Mouse (Mus musculus): ENCODE results near the gene Eif5. TPM values are rescaled to one million over a fixed set of nuclear protein-coding genes. Genes with fewer than 3 reads are reported as not detected.

Eif5 gene
- polyA plus RNA-seq, 1 experiment: 55.8 TPM

- no peaks in the 10 kb centered on the region for H3K36me3 ChIP-seq (ENCODE audit: control insufficient read depth, insufficient read depth, low read length)
- H3K4me1 ChIP-seq (ENCODE audit: control insufficient read depth, insufficient read depth, insufficient read length, low read length): no peaks in the 10 kb centered on the region; the same call in 1 of the 2 replicates
- WGBS: 62% methylated on average over 5 of the region's 5 CpGs
- TF ChIP-seq POLR2A (IDR thresholded peaks at IDR 0.05; ENCODE audit: low read depth, low read length) (no peak), CTCF (IDR thresholded peaks at IDR 0.05; ENCODE audit: extremely low read depth, insufficient read length, insufficient replicate concordance, low read depth, low read length) (no peak)
- H3K27ac ChIP-seq (ENCODE audit: insufficient read depth, low read depth, low read length): no peak overlapping the region
- H3K27me3 ChIP-seq (ENCODE audit: control insufficient read depth, insufficient read depth, low read length): no peaks in the 10 kb centered on the region
- H3K4me3 ChIP-seq (ENCODE audit: low read depth, low read length): peak overlapping the region; percentile 46; the same call in 1 of the 2 replicates
Observed at GRCm38 (mm10) chr12:111560286-111560685, 22.5 kb downstream of the Eif5 start.

- no peaks in the 10 kb centered on the region; the same call in 1 of the 2 replicates for H3K4me1 ChIP-seq (ENCODE audit: control insufficient read depth, insufficient read depth, insufficient read length, low read length)
- no peak for TF ChIP-seq CTCF (IDR thresholded peaks at IDR 0.05; ENCODE audit: extremely low read depth, insufficient read length, insufficient replicate concordance, low read depth, low read length)
- no peak for TF ChIP-seq POLR2A (IDR thresholded peaks at IDR 0.05; ENCODE audit: low read depth, low read length)
- no peaks in the 10 kb centered on the region for H3K27me3 ChIP-seq (ENCODE audit: control insufficient read depth, insufficient read depth, low read length)
- 49% methylated on average over 4 of the region's 4 CpGs for WGBS
- H3K27ac ChIP-seq (ENCODE audit: insufficient read depth, low read depth, low read length): no peak overlapping the region
- no peak overlapping the region for H3K4me3 ChIP-seq (ENCODE audit: low read depth, low read length)
- no peaks in the 10 kb centered on the region for H3K36me3 ChIP-seq (ENCODE audit: control insufficient read depth, insufficient read depth, low read length)
Observed at GRCm38 (mm10) chr12:111562276-111562814, 24.5 kb downstream of the Eif5 start.

- no peak overlapping the region for H3K27ac ChIP-seq (ENCODE audit: insufficient read depth, low read depth, low read length)
- no peak overlapping the region for H3K4me3 ChIP-seq (ENCODE audit: low read depth, low read length)
- 51% methylated on average over 5 of the region's 5 CpGs for WGBS
- no peaks in the 10 kb centered on the region for H3K36me3 ChIP-seq (ENCODE audit: control insufficient read depth, insufficient read depth, low read length)
- no peaks in the 10 kb centered on the region; the same call in 1 of the 2 replicates for H3K4me1 ChIP-seq (ENCODE audit: control insufficient read depth, insufficient read depth, insufficient read length, low read length)
- TF ChIP-seq POLR2A (IDR thresholded peaks at IDR 0.05; ENCODE audit: low read depth, low read length) (no peak), CTCF (IDR thresholded peaks at IDR 0.05; ENCODE audit: extremely low read depth, insufficient read length, insufficient replicate concordance, low read depth, low read length) (no peak)
- no peaks in the 10 kb centered on the region for H3K27me3 ChIP-seq (ENCODE audit: control insufficient read depth, insufficient read depth, low read length)
Observed at GRCm38 (mm10) chr12:111563076-111563629, 25.3 kb downstream of the Eif5 start.

- WGBS: 73% methylated on average over 5 of the region's 5 CpGs
- no peak overlapping the region for H3K27ac ChIP-seq (ENCODE audit: insufficient read depth, low read depth, low read length)
- no peak overlapping the region for H3K4me3 ChIP-seq (ENCODE audit: low read depth, low read length)
- TF ChIP-seq POLR2A (IDR thresholded peaks at IDR 0.05; ENCODE audit: low read depth, low read length): no peak
- TF ChIP-seq CTCF (IDR thresholded peaks at IDR 0.05; ENCODE audit: extremely low read depth, insufficient read length, insufficient replicate concordance, low read depth, low read length): no peak
- H3K4me1 ChIP-seq (ENCODE audit: control insufficient read depth, insufficient read depth, insufficient read length, low read length): no peaks in the 10 kb centered on the region
- no peaks in the 10 kb centered on the region for H3K27me3 ChIP-seq (ENCODE audit: control insufficient read depth, insufficient read depth, low read length)
- H3K36me3 ChIP-seq (ENCODE audit: control insufficient read depth, insufficient read depth, low read length): no peaks in the 10 kb centered on the region
Observed at GRCm38 (mm10) chr12:111565363-111565762, 27.5 kb downstream of the Eif5 start.

GRCm38 (mm10) chr12:111568836-111569235, 31.0 kb downstream of the Eif5 start:
- no peaks in the 10 kb centered on the region for H3K36me3 ChIP-seq (ENCODE audit: control insufficient read depth, insufficient read depth, low read length)
- TF ChIP-seq POLR2A (IDR thresholded peaks at IDR 0.05; ENCODE audit: low read depth, low read length) (no peak), CTCF (IDR thresholded peaks at IDR 0.05; ENCODE audit: extremely low read depth, insufficient read length, insufficient replicate concordance, low read depth, low read length) (no peak)

GRCm38 (mm10) chr12:111572406-111572805, 34.6 kb downstream of the Eif5 start:
- Histone ChIP-seq H3K4me1 (ENCODE audit: control insufficient read depth, insufficient read depth, insufficient read length, low read length) (peaks cover 2% of the 10 kb centered on the region; the same call in 1 of the 2 replicates), H3K4me3 (ENCODE audit: low read depth, low read length) (no peak overlapping the region), H3K27me3 (ENCODE audit: control insufficient read depth, insufficient read depth, low read length) (no peaks in the 10 kb centered on the region), H3K27ac (ENCODE audit: insufficient read depth, low read depth, low read length) (no peak overlapping the region), H3K36me3 (ENCODE audit: control insufficient read depth, insufficient read depth, low read length) (no peaks in the 10 kb centered on the region)
- WGBS: 80% methylated on average over 7 of the region's 7 CpGs
- no peak for TF ChIP-seq CTCF (IDR thresholded peaks at IDR 0.05; ENCODE audit: extremely low read depth, insufficient read length, insufficient replicate concordance, low read depth, low read length)
- TF ChIP-seq POLR2A (IDR thresholded peaks at IDR 0.05; ENCODE audit: low read depth, low read length): no peak

More at GRCm38 (mm10) chr12:111568836-111569235, 31.0 kb downstream of the Eif5 start:
- 74% methylated on average over 11 of the region's 11 CpGs for WGBS
- no peak overlapping the region for H3K4me3 ChIP-seq (ENCODE audit: low read depth, low read length)
- 0 out of 2 replicates have a peak, but pooled peaks cover 2% of the 10 kb centered on the region for H3K4me1 ChIP-seq (ENCODE audit: control insufficient read depth, insufficient read depth, insufficient read length, low read length)
- no peaks in the 10 kb centered on the region for H3K27me3 ChIP-seq (ENCODE audit: control insufficient read depth, insufficient read depth, low read length)
- no peak overlapping the region for H3K27ac ChIP-seq (ENCODE audit: insufficient read depth, low read depth, low read length)

GRCm38 (mm10) chr12:111573315-111573714, 35.5 kb downstream of the Eif5 start:
- H3K27ac ChIP-seq (ENCODE audit: insufficient read depth, low read depth, low read length): no peak overlapping the region
- no peaks in the 10 kb centered on the region for H3K36me3 ChIP-seq (ENCODE audit: control insufficient read depth, insufficient read depth, low read length)
- no peaks in the 10 kb centered on the region for H3K27me3 ChIP-seq (ENCODE audit: control insufficient read depth, insufficient read depth, low read length)
- peaks cover 2% of the 10 kb centered on the region; the same call in 1 of the 2 replicates for H3K4me1 ChIP-seq (ENCODE audit: control insufficient read depth, insufficient read depth, insufficient read length, low read length)
- TF ChIP-seq CTCF (IDR thresholded peaks at IDR 0.05; ENCODE audit: extremely low read depth, insufficient read length, insufficient replicate concordance, low read depth, low read length) (no peak), POLR2A (IDR thresholded peaks at IDR 0.05; ENCODE audit: low read depth, low read length) (no peak)
- 32% methylated on average over 6 of the region's 6 CpGs for WGBS
- H3K4me3 ChIP-seq (ENCODE audit: low read depth, low read length): no peak overlapping the region
